Mouse (Mus musculus): Measurements from ENCODE around the gene Gm45015. TPM values are rescaled to one million over a fixed set of nuclear protein-coding genes. Genes with fewer than 3 reads are reported as not detected.

Gene Gm45015
- polyA plus RNA-seq (2014; fragmentation: Illumina TruSeq; extraction: RNeasy Lipid Tissue Mini Kit (QIAGEN cat#74804); ENCODE audit: low read depth, low replicate concordance): not detected

GRCm38 (mm10) chrX:73336740-73337139 lies at the start of gene Gm45015:
Gene Gm45015, minus strand, starts transcription at chrX:73336840.

GRCm38 (mm10) chrX:73342483-73342895 lies 5.8 kb upstream of the Gm45015 start, which contains the start of gene Zfp275:
Gene Zfp275, plus strand, starts transcription at chrX:73342621.

GRCm38 (mm10) chrX:73292876-73293275 lies 43.8 kb downstream of the Gm45015 start, which contains the start of the genes Xlr5a and Xlr5c:
Gene Xlr5a, minus strand, starts transcription at chrX:73292976.
Gene Xlr5c, minus strand, starts transcription at chrX:73292976.

Other genes with a start within 250 kb of the Gm45015 start
- gene Xlr3a, start 239.7 kb downstream of the Gm45015 start, polyA plus RNA-seq (2014; fragmentation: Illumina TruSeq; extraction: RNeasy Lipid Tissue Mini Kit (QIAGEN cat#74804); ENCODE audit: low read depth, low replicate concordance): 4.9 TPM
- not detected for gene Gm14685, start 219.8 kb downstream of the Gm45015 start, polyA plus RNA-seq (2014; fragmentation: Illumina TruSeq; extraction: RNeasy Lipid Tissue Mini Kit (QIAGEN cat#74804); ENCODE audit: low read depth, low replicate concordance)
- 0.25 TPM for gene Xlr5b, start 188.0 kb downstream of the Gm45015 start, polyA plus RNA-seq (2014; fragmentation: Illumina TruSeq; extraction: RNeasy Lipid Tissue Mini Kit (QIAGEN cat#74804); ENCODE audit: low read depth, low replicate concordance)
- gene DXBay18, start 187.4 kb downstream of the Gm45015 start, polyA plus RNA-seq (2014; fragmentation: Illumina TruSeq; extraction: RNeasy Lipid Tissue Mini Kit (QIAGEN cat#74804); ENCODE audit: low read depth, low replicate concordance): 2.2 TPM
- not detected for gene Spin2d, start 159.9 kb downstream of the Gm45015 start, polyA plus RNA-seq (2014; fragmentation: Illumina TruSeq; extraction: RNeasy Lipid Tissue Mini Kit (QIAGEN cat#74804); ENCODE audit: low read depth, low replicate concordance)
- 4.5 TPM for gene Xlr3b, start 144.6 kb downstream of the Gm45015 start, polyA plus RNA-seq (2014; fragmentation: Illumina TruSeq; extraction: RNeasy Lipid Tissue Mini Kit (QIAGEN cat#74804); ENCODE audit: low read depth, low replicate concordance)
- gene Xlr4b, start 122.5 kb downstream of the Gm45015 start, polyA plus RNA-seq (2014; fragmentation: Illumina TruSeq; extraction: RNeasy Lipid Tissue Mini Kit (QIAGEN cat#74804); ENCODE audit: low read depth, low replicate concordance): 3.8 TPM
- gene F8a, start 108.5 kb downstream of the Gm45015 start, polyA plus RNA-seq (2014; fragmentation: Illumina TruSeq; extraction: RNeasy Lipid Tissue Mini Kit (QIAGEN cat#74804); ENCODE audit: low read depth, low replicate concordance): 7.4 TPM
- 3.9 TPM for gene Xlr4c, start 93.7 kb downstream of the Gm45015 start, polyA plus RNA-seq (2014; fragmentation: Illumina TruSeq; extraction: RNeasy Lipid Tissue Mini Kit (QIAGEN cat#74804); ENCODE audit: low read depth, low replicate concordance)
- 0.68 TPM for gene Xlr3c, start 71.5 kb downstream of the Gm45015 start, polyA plus RNA-seq (2014; fragmentation: Illumina TruSeq; extraction: RNeasy Lipid Tissue Mini Kit (QIAGEN cat#74804); ENCODE audit: low read depth, low replicate concordance)
- gene Xlr5a, start 43.9 kb downstream of the Gm45015 start, polyA plus RNA-seq (2014; fragmentation: Illumina TruSeq; extraction: RNeasy Lipid Tissue Mini Kit (QIAGEN cat#74804); ENCODE audit: low read depth, low replicate concordance): not detected
- gene Xlr5c, start 43.9 kb downstream of the Gm45015 start, polyA plus RNA-seq (2014; fragmentation: Illumina TruSeq; extraction: RNeasy Lipid Tissue Mini Kit (QIAGEN cat#74804); ENCODE audit: low read depth, low replicate concordance): not detected
- gene Zfp275, start 5.8 kb upstream of the Gm45015 start, polyA plus RNA-seq (2014; fragmentation: Illumina TruSeq; extraction: RNeasy Lipid Tissue Mini Kit (QIAGEN cat#74804); ENCODE audit: low read depth, low replicate concordance): 18.0 TPM
- not detected for gene Gm18336, start 61.9 kb upstream of the Gm45015 start, polyA plus RNA-seq (2014; fragmentation: Illumina TruSeq; extraction: RNeasy Lipid Tissue Mini Kit (QIAGEN cat#74804); ENCODE audit: low read depth, low replicate concordance)
- gene Zfp92, start 74.3 kb upstream of the Gm45015 start, polyA plus RNA-seq (2014; fragmentation: Illumina TruSeq; extraction: RNeasy Lipid Tissue Mini Kit (QIAGEN cat#74804); ENCODE audit: low read depth, low replicate concordance): 0.10 TPM
- gene Trex2, start 98.5 kb upstream of the Gm45015 start, polyA plus RNA-seq (2014; fragmentation: Illumina TruSeq; extraction: RNeasy Lipid Tissue Mini Kit (QIAGEN cat#74804); ENCODE audit: low read depth, low replicate concordance): 2.0 TPM
- 19.9 TPM for gene Haus7, start 122.2 kb upstream of the Gm45015 start, polyA plus RNA-seq (2014; fragmentation: Illumina TruSeq; extraction: RNeasy Lipid Tissue Mini Kit (QIAGEN cat#74804); ENCODE audit: low read depth, low replicate concordance)
- gene Bgn, start 146.8 kb upstream of the Gm45015 start, polyA plus RNA-seq (2014; fragmentation: Illumina TruSeq; extraction: RNeasy Lipid Tissue Mini Kit (QIAGEN cat#74804); ENCODE audit: low read depth, low replicate concordance): 271 TPM
- 54.7 TPM for gene Atp2b3, start 166.2 kb upstream of the Gm45015 start, polyA plus RNA-seq (2014; fragmentation: Illumina TruSeq; extraction: RNeasy Lipid Tissue Mini Kit (QIAGEN cat#74804); ENCODE audit: low read depth, low replicate concordance)

All from adipose tissue, adult 10 weeks (tissue).